Mouse (Mus musculus): ENCODE data around the gene Spout1. TPM values are rescaled to one million over a fixed set of nuclear protein-coding genes. Genes with fewer than 3 reads are reported as not detected.
"Not testable (repeated sequence)": the region's sequence is repeated elsewhere in the genome, so short reads cannot be mapped to it uniquely, and the experiment has no call there.

Spout1 gene
- polyA plus RNA-seq, 1 experiment from 2014 or later = 83.0 TPM

DNA sequence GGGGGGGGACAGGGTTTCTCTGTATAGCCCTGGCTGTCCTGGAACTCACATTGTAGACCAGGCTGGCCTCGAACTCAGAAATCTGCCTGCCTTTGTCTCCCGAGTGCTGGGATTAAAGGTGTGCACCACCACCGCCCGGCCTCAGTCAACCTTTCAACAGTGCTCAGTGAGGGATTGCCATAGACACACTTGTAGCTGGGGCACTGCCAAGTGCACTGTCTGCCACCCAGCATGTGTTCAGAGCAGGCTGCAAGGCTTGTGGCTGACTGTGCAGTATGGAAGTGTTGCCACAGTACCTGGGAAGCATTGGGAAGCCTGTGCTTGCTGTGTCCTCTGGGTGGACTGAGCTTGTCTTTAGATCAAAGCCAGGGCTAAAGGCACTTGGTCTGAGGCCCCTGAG is 38.2 kb downstream of the Spout1 start:
- H3K4me2 ChIP-seq; H3K9ac ChIP-seq; ATAC-seq (replicated peaks; ENCODE audit: low FRiP score); H3K4me3 ChIP-seq (replicated peaks); H3K27me3 ChIP-seq; H3K9me3 ChIP-seq (replicated peaks); H3K27ac ChIP-seq: not testable (repeated sequence)
- Histone ChIP-seq H3K4me1 (peaks cover 10% of the 10 kb centered on the region), H3K36me3 (peaks cover 93% of the 10 kb centered on the region)
- WGBS = 94% methylated on average over 4 of the region's 4 CpGs

DNA sequence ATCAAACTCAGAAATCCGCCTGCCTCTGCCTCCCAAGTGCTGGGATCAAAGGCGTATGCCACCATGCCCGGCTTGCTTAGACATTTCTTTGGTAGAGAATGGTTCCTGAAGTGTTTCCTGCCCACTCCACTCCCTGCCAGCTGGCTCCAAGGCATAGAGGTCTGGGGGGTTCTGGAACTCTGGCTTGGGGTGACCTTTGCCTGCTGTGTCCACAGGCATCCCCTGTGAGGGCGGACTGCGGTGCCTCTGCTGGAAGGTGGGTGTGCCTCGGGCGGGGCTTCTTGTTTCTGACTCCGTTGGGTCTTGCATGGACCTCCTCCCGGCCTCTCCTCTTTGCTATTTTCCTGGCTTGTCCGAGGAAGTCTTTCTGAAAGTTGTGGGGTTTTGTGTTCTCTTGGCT is 41.8 kb downstream of the Spout1 start:
- Histone ChIP-seq H3K9me3 (replicated peaks) (no peaks in the 10 kb centered on the region), H3K4me1 (peaks cover 32% of the 10 kb centered on the region), H3K9ac (no peak overlapping the region), H3K4me3 (replicated peaks) (no peak overlapping the region), H3K27me3 (no peaks in the 10 kb centered on the region), H3K4me2 (no peak overlapping the region), H3K27ac (no peak overlapping the region), H3K36me3 (peaks cover 58% of the 10 kb centered on the region)
- no peak for ATAC-seq (replicated peaks; ENCODE audit: low FRiP score)
- WGBS = 94% methylated on average over 10 of the region's 10 CpGs

DNA sequence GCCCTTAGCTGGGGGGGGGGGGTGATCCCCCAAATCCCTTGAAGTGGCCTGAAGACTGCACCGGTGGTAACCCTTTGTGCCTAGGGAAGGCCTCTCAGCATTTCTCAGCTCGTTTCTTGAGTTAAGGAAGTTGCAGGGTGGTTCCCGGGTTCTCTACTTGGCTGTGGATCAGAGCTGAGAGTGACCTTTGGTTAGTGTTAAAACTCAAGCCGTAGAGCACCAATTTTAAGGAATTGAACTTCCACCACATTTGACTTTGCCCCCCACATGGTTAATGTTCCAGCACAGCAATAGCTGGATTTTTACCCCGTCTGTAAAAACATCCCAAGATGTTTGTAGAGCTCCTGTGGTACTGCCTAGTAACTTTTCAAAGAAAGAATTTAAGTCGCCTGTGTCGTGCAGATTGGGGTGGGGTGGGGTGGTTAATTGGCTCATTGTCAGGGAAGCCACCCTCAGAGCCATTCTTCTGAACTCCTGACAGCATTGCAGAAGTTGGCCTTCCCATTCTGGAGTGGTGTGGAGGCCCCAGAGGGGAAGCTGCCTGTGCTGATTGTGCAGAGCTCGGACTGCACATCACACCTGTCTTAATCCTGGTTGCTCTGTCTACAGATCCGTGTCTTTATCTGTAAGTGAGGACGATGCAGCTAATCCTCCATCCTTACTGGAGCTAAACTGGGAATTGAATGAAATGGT is 43.2 kb downstream of the Spout1 start:
- WGBS = 59% methylated on average over 10 of the region's 10 CpGs
- H3K27ac ChIP-seq = peak overlapping the region; percentile 90

DNA sequence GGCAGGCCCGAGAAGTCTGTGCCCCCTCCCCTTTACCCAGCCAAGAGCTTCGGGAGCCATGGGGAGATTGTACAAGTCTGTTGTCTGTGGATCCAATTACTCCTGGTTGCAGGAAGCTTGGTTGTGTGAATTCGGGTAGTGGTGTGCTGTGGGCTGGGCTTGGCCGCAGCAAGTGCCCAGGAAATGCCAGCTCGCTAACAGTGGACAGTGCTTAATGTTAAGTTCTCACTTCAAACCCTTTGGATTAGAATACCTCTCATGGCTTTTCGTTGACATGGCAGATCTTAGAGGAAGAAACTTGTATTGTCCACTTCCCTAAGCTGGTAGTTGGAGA is 43.9 kb downstream of the Spout1 start:
- Histone ChIP-seq H3K36me3 (peaks cover 38% of the 10 kb centered on the region), H3K27me3 (no peaks in the 10 kb centered on the region), H3K9ac (peak overlapping the region; percentile 79), H3K9me3 (replicated peaks) (no peaks in the 10 kb centered on the region), H3K4me3 (replicated peaks) (peak overlapping the region; percentile 87), H3K4me1 (peaks cover 32% of the 10 kb centered on the region), H3K27ac (peak overlapping the region; percentile 90), H3K4me2 (peak overlapping the region; percentile 79)
- WGBS = 15% methylated on average over 6 of the region's 6 CpGs
- no peak; the same call in 1 of the 2 replicates for ATAC-seq (replicated peaks; ENCODE audit: low FRiP score)

More for the DNA sequence above, 43.2 kb downstream of the Spout1 start:
- Histone ChIP-seq H3K9me3 (replicated peaks) (no peaks in the 10 kb centered on the region), H3K4me1 (peaks cover 32% of the 10 kb centered on the region), H3K36me3 (peaks cover 44% of the 10 kb centered on the region), H3K4me3 (replicated peaks) (peak overlapping the region; percentile 87), H3K9ac (peak overlapping the region; percentile 79), H3K4me2 (peak overlapping the region; percentile 79), H3K27me3 (no peaks in the 10 kb centered on the region)
- ATAC-seq (replicated peaks; ENCODE audit: low FRiP score) = no peak

DNA sequence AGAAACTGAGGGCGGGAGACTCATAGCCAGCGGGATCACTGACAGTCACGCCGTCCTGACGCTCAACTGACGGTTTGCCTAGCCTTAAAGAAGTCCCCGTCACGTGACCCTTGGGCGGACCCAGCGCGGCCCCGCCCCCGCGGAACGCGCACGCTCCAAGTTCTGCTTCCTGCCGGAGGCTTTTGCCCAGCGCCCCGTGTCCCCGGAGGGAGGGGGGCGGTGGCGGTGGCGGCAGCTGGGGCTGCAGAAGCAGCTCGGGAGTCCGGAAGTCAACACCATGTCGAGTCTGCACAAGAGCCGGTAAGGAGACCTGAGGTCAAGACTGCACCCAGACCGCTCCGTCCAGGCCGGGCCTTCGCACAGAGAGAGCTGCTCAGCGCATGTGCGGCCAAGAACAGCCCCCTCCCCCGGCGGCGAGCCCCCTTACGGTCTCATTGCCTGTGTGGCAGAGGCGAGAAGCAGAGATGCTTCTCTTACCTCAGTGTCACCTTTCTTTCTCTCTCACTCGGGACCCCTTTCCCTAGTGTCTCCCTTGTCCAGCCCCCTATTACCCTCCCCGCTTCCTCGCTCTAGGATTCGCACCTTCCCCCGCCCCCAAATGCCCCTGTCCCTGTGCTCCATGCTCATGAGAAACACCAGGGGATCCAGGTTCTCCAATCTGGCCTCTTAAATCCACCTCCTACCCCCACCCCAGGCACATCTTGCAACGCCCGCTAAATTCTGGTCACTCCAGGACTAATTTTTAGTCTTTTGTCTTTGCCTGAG is 44.5 kb downstream of the Spout1 start, which contains the start of gene Tbc1d13:
Tbc1d13 (plus strand) TSS at position 134 of the 765 bp plus-strand sequence.
- Histone ChIP-seq H3K4me3 (replicated peaks) (peak within 1 kb of the TSS; percentile 87), H3K9ac (peak within 1 kb of the TSS; percentile 79), H3K4me2 (peak within 1 kb of the TSS; percentile 79), H3K36me3 (peaks cover 35% of the 10 kb centered on the region), H3K9me3 (replicated peaks) (no peaks in the 10 kb centered on the region), H3K4me1 (peaks cover 32% of the 10 kb centered on the region), H3K27ac (peak within 1 kb of the TSS; percentile 90), H3K27me3 (no peaks in the 10 kb centered on the region)
- WGBS = under 1% methylated on average over 46 of the region's 46 CpGs
- peak; percentile 95 for ATAC-seq (replicated peaks; ENCODE audit: low FRiP score)

DNA sequence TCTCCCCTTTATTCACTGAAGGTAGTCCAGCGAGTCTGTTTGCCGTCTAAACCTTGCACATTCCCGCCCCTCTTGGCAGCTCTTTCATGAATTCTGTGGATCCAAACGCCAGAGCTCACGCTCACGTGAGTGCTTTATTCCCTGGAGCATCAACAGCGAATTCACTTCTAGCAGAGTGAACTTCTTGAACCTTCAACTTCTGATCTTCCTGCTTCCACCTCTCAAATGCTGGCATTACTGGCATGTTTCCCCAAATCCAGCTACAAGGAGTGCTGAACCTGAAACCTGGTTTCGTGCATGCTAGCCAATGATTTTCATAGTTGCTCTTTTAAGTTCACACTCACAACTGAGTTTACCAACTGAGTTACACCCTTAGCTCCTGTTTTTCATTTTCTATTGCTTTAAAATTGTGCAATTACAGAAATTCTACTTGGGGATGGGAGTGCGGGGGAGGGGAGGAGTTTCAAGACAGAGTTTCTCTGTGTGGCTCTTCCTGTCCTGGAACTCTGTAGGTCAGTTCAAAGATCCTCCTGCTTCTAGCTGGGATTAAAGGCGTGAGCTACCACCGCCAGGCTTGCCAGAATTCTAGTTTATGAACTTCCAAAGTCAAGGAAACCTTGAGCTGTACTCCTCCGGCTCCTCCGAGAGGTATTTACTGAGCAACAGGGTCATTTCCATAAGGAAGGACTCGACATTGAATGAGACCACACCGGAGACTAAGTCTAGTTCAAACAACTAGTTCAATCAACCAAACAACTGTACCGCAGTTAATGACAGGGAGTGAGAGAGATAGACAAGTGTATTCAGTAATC is 45.3 kb downstream of the Spout1 start:
- Histone ChIP-seq H3K4me3 (replicated peaks) (peak overlapping the region; percentile 87), H3K9ac (peak overlapping the region; percentile 79), H3K9me3 (replicated peaks) (no peaks in the 10 kb centered on the region), H3K4me1 (peaks cover 32% of the 10 kb centered on the region), H3K27ac (peak overlapping the region; percentile 90), H3K4me2 (peak overlapping the region; percentile 79), H3K27me3 (no peaks in the 10 kb centered on the region), H3K36me3 (peaks cover 28% of the 10 kb centered on the region)
- 18% methylated on average over 16 of the region's 16 CpGs for WGBS
- peak; percentile 43 for ATAC-seq (replicated peaks; ENCODE audit: low FRiP score)

DNA sequence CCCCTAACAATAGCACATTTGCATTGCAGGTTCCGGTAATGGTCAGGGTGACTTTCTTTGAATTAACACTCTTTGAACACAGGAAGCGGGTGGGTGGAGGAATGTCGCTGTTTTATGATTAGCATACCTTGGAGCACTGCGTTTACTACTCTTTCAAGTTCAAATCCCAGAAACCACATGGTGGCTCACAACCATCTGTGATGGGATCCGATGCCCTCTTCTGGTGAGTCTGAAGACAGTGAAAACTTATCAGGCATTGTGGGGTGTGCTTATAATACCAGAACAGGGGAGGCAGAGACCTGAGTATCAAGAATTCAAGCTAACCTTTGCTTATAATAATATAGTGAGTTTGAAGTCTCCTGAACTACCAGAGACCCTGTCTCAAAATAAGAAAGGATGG is 47.0 kb downstream of the Spout1 start:
- H3K27ac ChIP-seq; H3K4me3 ChIP-seq (replicated peaks); ATAC-seq (replicated peaks; ENCODE audit: low FRiP score); H3K9me3 ChIP-seq (replicated peaks); H3K27me3 ChIP-seq; H3K9ac ChIP-seq; H3K4me2 ChIP-seq: not testable (repeated sequence)
- H3K36me3 ChIP-seq = peaks cover 10% of the 10 kb centered on the region
- WGBS = 65% methylated on average over 5 of the region's 5 CpGs
- H3K4me1 ChIP-seq = peaks cover 29% of the 10 kb centered on the region

DNA sequence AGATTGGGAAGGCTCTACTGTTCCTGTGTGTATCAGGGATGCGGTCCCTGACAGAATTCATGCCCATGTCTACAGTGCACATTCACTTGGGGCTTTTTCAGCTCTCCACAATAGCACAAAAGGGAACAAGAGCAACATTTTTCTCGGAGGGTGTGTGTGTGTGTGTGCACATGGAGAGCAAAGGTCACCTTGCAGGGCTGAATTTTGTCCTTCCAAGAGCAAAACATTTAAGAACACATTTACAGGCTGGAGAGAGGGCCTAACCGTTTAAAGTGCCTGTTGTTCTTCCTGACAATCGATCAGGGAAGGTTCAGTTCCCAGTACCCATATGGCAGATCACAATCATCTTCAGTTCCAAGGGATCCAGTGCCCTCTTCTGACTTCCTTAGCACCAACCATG is 48.1 kb downstream of the Spout1 start:
- ATAC-seq (replicated peaks; ENCODE audit: low FRiP score) = no peak
- peaks cover 24% of the 10 kb centered on the region for H3K4me1 ChIP-seq
- WGBS = 81% methylated on average over 4 of the region's 4 CpGs
- no peak overlapping the region for H3K4me2 ChIP-seq
- no peak overlapping the region for H3K27ac ChIP-seq
- H3K27me3 ChIP-seq = no peaks in the 10 kb centered on the region
- peaks cover 1% of the 10 kb centered on the region; the same call in 1 of the 2 replicates for H3K36me3 ChIP-seq
- H3K9me3 ChIP-seq (replicated peaks) = no peaks in the 10 kb centered on the region
- no peak overlapping the region for H3K9ac ChIP-seq
- H3K4me3 ChIP-seq (replicated peaks) = no peak overlapping the region

DNA sequence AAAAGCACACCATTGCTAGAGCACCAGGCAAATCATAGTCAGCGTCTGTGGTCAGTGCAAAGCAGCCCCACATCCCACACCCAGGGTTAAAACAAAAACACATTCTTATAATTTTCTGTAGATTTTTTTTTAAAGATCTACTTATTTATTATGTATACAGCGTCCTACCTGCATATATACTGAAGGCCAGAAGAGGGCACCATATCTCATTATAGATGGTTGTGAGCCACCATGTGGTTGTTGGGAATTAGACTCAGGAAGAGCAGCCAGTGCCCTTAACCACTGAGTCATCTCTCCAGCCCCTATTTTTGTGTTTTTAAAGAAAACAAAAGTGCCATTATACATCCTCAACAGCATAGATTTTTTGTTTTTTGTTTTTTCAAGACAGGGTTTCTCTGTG is 49.5 kb downstream of the Spout1 start:
- Histone ChIP-seq H3K4me3 (replicated peaks) (no peak overlapping the region), H3K9me3 (replicated peaks) (no peaks in the 10 kb centered on the region), H3K27ac (no peak overlapping the region), H3K27me3 (no peaks in the 10 kb centered on the region), H3K4me1 (peaks cover 19% of the 10 kb centered on the region), H3K36me3 (no peaks in the 10 kb centered on the region), H3K9ac (no peak overlapping the region), H3K4me2 (no peak overlapping the region)
- WGBS = 41% methylated on average over 2 of the region's 2 CpGs
- no peak for ATAC-seq (replicated peaks; ENCODE audit: low FRiP score)

DNA sequence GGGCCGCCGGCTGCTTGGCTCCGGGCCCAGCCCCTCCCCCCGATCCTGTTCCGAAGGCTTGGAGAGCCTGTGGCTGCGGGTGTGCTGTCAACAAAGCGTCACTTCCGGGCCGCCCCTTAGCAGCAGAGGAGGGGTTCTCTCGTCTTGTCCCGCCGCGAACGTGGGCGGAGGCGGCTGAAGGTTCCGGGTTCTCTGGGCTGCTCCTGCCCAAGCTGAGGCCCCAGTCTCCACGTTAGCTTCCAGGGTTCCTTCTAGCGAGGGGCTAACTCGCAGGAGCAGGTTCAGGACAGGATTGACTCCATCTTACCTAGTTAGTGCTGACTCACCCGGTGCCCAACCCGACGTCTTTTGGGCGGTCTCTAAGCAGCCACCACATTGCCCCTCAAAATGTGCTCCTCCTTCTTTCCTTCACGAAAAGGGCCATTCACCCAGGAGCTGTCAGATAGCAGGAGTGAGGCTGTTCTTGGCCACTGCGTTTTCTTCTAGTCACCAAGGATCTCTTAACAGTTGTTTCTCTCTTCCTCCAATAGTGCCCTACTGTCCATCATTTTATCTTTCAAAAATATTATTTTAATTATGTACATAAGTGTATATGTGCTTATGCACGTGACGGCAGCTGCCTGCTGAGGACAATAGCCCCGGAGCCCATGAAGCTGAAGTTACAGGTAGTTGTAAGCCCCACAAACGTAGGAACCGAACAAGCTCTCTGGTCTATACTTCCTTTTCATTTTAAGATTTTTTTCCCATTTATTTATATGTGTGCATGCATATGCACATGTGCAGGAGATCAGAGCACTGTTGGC is 53.6 kb downstream of the Spout1 start, which contains the start of gene Zer1:
Zer1 (minus strand) TSS at position 114 of the 803 bp plus-strand sequence.
- peak within 1 kb of the TSS; percentile 71 for H3K4me2 ChIP-seq
- peak; percentile 97 for ATAC-seq (replicated peaks; ENCODE audit: low FRiP score)
- no peaks in the 10 kb centered on the region for H3K9me3 ChIP-seq (replicated peaks)
- WGBS = 10% methylated on average over 31 of the region's 31 CpGs
- 0 out of 2 replicates have a peak, but pooled peaks cover 5% of the 10 kb centered on the region for H3K36me3 ChIP-seq
- peaks cover 26% of the 10 kb centered on the region for H3K4me1 ChIP-seq
- peak within 1 kb of the TSS; percentile 84 for H3K9ac ChIP-seq
- no peaks in the 10 kb centered on the region for H3K27me3 ChIP-seq
- peak within 1 kb of the TSS; percentile 81 for H3K4me3 ChIP-seq (replicated peaks)
- peak within 1 kb of the TSS; percentile 89 for H3K27ac ChIP-seq
